Mouse (Mus musculus) adrenal gland, postnatal 36 days (tissue): Measurements from ENCODE around the gene Tmem131. TPM values are rescaled to one million over a fixed set of nuclear protein-coding genes. Genes with fewer than 3 reads are reported as not detected.

Source experiments
- DNase-seq, 2 experiments: peaks; one replicate each; pipeline ENCODE4 v3.0.0; 2021; ENCODE audit warnings: mixed read lengths in 1 of 2
- long read RNA-seq, 2 experiments: library from polyadenylated mRNA; stranded (forward); transcript quantifications; one replicate each; pipeline ENCODE4 v2.0.0; 2021; ENCODE audit warnings: borderline sequencing depth in 2 of 2
- total RNA-seq, 2 experiments: library from RNA; stranded (reverse); gene quantifications; 2 replicates each; pipeline ENCODE4 v1.2.3; 2021

Gene Tmem131
- 10 to 100 TPM; 40.1 to 46.7 TPM for total RNA-seq
- long read RNA-seq, experiment 1, partial matches to known transcripts: 6 of 11 reads
- long read RNA-seq, experiment 1, other reads (novel, unspliced or antisense): 5 of 11 reads
- long read RNA-seq, experiment 2, partial matches to known transcripts: 1 of 3 reads
- long read RNA-seq, experiment 2, other reads (novel, unspliced or antisense): 2 of 3 reads

DNA sequence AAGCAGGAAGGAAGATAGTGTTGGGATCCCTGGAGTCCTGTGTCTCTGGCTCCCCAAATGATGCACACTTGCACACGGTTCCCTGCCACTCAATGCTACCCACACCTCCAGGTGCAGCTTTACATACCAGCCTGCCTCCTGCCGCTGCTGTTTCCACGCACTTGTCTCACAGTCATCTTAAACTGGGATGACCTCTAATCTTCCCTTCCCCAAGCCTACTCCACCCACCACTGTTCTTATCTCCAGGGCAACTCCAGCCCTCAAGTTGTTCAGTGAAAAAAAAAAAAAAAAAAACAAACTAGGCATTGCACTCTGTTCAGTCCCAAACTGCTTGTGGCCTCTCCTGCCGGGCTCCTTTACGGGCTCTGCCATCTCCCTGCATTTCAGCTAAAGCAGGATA lies at the start of gene Tmem131:
Tmem131 (minus strand) TSS at position 14 of the 400 bp plus-strand sequence.
- no peak for DNase-seq

DNA sequence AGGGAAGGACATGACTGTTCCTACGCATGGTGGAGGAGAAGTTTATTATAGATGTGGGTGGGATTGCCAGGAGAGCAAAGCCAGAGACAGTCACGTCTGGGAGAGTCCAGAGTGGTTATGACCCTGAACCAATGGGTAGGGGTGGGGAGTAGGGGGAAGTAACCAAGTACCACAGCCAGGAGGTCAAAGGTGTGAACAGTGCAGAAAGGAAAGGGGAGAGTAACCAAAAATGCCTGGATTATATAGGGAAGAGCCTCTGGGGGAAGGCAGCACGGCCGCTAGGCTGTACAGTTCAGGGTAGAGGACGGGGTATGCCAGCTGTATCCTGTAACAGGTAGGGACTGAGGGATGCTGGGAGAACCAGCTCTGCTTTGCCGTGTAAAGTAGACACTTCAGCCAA lies 45.1 kb upstream of the Tmem131 start:
- no peak for DNase-seq

DNA sequence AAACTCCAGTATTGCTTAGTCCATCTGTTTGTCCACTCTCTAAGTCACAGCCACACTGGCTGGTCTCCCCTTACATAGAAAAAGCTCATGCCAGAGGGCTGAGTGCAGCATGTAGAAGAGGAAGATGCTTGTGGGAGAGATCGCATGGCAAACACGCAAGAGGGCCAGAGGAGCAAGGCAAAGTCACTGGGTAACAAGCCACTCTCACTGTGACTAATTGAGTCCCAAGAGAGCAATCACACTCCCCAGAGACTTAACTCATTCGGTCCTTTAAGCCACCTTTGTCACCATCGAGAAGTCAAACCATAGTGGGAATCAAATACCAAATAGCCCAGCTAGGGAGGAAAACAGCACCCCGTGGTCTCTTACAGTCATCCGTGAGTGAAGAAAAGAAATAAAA lies 44.7 kb upstream of the Tmem131 start:
- no peak for DNase-seq

DNA sequence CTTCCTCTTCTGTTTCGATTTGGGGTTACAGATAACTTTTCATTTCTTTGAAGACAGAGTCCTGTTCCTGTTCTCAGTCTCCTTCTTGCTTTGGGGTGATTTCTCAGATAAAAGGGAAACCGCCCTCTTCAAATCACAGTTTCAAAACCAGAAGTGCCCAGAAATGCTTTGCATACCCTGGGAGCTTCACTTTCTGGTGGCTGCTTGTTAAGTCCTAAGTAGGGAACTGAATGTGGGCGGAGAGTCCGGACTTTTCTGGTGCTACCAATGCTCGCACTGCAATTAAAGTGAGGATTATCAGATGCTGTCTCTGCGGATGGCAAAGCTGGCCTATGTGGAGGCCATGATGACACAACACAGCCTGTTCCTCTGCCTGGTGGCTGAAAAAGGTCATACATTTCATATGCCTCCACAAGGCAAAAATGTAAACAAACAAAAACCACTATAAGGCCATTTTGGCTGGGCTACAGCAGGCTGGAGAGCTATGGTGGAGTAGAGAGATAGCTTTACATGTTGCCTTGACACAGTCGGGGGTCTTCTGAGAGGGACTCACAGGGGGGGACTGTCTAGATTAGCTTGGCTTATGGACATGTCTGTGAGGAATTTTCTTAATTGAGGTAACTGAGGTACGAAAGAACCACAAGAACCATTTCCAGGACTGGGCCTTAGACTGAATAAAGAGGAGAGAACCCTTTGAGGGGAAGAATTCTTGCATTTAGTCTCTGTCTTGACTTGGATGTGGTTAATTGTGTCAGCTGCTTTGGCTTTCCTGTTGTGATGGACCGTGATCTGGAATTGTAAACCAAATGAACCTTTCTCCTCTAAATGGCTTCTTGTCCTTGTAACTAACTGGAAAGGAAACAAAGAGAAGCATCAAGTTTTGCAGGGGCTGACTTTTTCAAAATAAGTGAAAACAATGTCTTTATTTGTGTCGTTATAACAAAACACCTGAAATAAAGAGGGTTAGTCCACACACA lies 44.0 kb upstream of the Tmem131 start:
- no peak for DNase-seq

DNA sequence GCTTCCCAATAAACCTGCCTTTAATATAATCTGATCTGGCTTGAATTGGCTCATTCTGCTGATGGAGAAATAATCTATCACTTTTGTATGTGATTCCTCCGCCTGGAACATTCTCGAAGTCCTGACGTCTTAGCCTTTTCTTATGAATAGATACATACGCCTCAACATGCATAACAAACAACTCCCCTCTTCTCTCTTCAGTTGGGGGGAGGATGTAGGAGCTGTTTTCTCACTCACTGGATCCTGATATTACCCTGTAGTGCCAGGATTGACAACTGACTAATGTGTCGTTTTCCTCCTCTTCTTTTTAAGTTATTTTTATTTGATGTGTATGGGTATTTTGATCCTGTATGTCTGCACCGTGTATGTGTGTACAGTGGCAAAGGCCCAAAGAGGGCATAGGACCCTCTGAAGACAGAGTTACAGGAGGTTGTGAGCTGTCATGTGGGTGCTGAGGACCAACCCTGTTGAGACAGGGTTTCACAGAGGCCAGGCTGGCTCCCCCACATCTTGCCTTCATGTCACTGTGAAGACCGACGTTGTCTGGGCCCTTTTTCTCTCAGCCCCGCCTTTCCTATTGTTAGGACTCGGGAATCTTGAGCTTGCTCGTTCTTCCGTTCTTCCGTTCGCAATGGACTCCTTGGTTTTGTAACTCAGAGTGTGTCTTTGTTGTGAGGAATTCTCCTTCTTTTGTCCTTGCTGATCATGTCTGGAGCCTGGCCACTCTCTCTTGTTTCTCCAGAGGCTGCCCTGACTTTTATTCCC lies 43.1 kb upstream of the Tmem131 start:
- no peak for DNase-seq

DNA sequence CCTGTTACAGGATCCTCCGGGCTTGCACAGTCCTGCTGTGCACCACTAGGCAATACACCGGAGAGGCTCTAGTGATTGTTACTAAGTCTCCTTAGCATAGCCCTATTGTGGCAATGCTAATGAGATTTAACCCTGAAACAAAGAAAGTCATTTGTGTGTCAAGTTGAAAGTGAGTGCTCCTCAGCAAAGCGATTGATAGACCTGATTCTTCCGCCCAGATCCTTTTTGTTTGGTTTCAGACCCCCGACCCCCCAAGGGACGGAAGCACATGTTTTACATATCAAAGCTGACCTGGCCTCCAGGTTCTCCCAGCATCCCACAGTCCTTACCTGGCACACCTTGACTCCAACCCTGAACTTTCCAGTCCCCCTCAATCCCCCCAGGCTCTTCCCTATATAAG lies 42.4 kb upstream of the Tmem131 start:
- DNase-seq: no peak

DNA sequence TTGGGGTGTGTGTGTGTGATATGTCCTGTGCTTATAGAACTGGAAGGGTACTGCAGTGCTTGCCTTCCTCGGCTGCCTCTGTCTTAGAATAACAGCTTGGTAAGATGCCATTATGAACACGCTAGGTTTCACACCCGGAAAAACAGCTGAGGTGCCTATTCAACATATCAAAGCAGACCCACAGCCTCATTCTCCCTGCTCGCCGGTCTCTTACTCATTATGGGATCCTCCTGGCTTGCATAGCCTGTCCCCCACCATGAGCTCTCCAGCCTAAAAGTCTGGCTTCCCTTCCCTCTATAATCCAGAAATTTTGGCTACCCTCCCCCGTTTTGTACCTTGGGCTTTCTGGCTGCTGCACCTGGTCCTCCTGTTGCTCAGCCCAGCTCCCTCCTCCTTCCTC lies 40.9 kb upstream of the Tmem131 start:
- DNase-seq: no peak

DNA sequence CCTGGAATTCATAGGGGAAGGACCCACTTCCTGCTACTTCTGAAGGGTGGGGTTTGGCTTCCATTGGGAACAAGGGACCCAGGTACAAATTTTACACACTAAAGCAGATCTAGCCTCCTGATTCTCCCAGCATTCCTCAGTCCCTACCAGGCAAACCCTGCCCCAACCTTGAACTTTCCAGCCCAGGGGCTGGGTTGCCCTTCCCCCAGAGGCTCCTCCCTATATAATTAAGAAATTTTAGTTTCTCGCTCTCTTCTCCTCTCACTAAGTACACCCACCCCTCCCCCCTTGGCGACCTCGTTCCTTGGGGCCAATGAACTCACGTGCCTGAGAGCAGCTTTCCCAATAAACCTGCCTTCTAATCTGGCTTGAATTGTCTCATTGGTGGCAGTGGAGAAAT lies 40.3 kb upstream of the Tmem131 start:
- DNase-seq: no peak

DNA sequence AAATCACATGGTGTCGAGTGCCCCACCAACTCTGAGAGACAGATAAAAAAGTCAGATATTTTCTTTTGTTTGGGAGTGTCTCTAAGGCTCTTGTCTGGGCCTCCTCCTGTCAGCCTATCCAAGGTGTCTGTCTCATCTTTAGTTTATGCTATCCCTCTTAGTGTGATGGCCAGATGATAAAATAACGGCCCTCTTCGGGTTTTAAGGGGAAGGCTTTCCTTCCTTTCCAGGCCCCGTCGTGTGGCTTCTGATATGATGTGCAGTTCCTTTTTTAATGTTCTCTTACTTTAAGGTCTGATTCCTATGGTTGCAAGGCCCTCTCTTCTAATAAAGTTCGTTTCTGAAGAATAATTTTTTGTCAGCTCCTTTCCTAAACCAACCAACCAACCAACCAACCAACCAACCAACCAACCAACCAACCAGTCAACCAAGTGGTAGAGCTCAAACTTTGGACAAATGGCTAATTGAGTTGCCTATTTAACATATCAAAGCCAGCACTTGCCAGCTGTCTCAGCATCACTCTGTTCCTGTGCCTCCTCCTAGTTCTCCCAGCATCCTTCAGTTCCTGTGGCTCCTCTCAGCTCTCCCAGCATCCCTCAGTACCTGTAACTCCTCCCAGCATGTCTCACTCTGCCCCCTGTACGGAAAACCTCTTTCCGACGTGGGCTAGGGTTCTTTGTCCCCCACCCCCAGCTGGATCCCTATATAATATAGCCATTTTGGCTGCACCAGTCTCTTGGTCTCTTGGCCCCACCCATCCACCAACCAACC lies 38.9 kb upstream of the Tmem131 start:
- no peak for DNase-seq

DNA sequence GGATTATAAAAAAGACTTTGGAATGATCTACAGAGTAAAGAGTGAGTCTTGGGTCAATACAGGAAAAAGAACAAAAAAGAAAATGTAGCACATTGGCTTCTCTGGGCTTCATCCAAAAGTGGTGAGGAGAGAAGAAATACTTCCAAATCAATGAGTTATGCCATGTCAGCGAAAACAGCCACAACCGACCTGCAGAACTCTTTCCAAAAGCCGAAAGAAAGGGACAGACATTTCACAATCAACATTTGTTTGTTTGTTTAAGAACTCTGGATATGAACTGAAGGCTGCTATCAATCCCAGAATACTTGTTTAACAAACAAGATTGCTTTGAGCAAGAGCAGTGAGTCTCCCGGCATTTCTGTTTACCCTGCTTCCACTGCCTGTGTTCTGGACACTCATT lies 33.3 kb upstream of the Tmem131 start:
- DNase-seq: no peak

DNA sequence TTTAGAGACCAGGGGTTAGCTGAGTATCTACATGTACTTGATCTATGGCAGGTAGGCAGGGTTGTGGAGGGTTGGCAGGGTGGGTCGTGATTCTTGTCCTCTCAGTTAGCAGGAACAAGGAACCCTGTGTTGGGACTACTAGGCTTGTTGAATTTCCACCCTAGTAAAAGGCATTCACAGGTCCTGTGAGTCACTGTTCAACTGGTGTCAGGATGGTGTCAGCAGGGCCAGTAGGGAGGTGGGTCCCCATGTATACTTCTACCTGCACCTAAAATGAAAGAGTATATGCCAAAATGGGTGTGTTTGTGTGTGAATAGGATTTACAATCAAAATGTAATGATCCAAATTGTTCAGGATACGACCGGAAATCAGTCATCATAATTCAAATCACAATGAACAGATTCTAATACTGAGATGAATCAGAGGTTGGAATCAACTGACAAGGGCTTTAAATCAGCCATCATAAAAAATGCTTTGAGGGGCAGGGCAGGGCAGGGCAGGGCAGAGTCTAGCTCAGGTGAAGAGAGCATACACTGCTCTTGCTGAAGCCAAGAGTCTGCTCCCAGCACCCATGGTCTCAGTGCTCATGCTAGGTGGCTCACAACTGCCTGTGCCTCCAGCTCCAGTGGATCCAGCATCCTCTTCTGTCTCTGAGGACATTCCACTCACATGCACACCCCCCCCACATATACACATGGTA lies 27.6 kb upstream of the Tmem131 start:
- DNase-seq: no peak

DNA sequence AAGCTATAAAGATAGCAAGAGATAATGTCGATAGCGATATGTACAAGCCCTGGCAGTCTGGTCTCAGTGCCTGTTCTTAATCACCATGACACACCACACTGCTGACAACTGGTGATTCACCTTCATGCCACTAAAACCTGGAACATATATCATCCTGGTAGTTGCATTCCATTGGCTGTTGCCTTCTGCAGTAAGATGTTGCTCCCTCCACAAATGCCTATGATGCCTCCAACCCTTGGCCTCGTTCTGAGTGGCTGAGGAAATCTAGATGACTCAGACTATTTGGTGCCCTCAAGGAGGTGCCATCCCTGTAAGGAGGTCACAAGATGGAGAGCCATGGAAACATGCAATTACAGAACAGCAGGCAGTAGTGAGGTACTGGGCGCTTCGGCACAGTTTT lies 22.4 kb upstream of the Tmem131 start:
- peak; percentile 4 to 8 for DNase-seq

DNA sequence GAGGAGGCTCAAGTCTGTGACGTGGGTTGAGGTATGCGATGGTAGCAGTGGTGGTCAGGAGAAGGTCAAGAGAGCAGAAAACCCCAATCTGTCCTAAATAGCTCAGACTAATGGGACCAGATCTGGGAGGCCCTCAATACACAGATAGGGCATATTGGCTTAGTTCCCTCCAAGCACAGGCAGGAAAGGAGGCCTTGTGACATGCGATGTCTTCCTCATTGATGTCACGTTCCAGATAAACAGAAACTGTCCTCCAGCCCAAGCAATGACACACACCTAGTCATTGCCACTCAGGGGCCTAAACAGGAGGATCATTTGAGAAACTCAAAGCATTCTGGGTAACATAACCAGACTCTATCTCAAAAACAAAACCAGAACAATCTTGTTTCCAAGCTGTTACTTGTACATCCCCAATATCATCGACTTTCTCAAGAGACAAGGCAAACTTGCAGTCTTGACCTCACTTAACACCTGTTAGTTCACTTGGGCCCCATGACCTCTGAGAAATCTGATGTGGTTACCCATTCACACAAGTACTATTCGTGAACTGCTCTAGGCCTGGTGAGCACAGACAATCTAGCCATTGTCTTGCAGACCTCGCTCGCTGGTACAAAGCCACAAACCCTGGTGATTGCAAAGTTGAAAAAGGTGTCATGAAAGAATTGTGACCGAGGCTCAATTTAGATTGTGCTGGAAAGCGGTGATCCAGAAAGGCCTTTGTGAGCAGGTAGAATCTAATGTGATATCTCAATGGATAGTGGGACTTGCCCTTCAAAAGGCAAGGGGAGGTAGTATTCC lies 19.1 kb upstream of the Tmem131 start:
- no peak for DNase-seq

DNA sequence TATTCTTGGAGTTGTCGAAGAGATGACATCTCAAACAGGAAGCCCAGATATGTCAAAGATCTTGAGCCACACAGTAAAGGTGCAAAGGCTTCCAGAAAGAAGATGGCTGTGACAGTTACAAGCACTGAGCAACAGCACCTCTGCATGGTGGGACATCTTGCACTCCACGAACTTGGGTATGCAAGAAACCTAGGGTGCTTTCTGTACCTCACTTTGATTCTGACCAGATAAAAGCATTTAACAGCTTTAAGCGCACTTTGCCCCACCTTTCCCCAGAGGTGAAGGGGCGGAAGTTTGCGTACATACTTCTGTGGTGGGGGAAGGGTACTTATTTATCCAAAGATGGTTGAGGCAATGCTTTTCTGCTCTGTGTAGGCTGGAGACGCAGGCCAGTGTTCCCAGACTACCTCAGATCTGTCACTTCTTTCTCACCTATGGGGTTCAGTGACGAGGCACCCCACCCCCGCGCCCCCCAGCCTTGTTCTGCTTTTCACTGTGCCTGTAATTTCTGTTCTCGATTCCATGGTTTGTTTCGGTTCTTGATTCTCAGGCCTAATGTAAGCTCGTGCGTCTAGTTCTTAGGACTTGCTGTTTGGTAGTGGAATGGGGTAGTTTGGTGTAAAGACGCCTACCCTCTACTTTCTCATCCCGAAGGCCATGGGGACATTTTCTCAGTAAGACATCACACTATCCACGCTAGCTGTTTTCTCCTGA lies 17.2 kb upstream of the Tmem131 start:
- no peak for DNase-seq

DNA sequence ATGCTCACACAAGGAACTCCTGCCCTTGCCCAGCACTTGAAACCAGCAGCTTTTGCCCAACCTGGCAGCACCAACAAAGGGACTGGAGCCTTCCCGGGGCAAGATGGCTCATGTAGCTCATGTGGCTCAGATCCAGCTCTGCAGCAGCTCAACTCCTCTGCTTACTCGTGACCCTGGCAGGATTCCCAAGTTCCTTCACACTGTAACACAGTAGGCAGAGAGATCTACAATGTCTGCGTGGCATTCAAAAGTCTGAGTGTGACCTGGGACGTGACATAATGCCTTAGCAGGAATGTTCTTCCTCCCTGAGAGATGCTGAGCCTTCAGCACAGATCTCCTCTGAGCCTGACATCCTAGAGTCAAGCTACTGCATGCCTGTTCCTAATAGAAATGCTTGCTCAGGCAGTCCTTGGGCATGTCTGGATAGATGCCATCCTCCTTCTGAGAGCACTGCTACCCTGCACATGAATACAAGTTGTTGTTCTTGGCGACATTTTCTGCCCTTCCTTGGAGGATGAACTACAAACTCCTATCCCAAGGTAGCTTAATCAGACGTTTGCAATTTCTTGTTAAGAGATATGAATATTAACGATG lies 6.2 kb upstream of the Tmem131 start:
- peak; percentile 75 to 81 for DNase-seq

DNA sequence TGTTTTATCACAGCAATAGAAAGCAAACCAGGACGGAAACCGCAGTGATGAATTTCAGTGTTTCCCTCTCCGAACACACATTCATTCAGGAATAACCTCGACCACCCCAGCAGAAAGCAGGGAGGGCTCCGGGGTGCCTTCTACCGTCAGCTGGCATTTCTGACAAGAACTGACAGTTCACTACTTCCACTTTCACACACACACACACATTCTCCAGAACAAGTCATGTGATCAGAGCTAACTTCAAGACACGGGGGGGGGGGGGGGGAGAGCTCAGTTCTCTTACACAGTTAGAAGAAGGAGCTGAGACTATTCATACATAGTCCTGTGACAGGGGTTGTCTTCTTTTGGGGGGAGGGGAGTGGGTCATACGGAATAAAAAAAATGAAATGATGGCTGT lies 4.0 kb upstream of the Tmem131 start:
- DNase-seq: no peak

DNA sequence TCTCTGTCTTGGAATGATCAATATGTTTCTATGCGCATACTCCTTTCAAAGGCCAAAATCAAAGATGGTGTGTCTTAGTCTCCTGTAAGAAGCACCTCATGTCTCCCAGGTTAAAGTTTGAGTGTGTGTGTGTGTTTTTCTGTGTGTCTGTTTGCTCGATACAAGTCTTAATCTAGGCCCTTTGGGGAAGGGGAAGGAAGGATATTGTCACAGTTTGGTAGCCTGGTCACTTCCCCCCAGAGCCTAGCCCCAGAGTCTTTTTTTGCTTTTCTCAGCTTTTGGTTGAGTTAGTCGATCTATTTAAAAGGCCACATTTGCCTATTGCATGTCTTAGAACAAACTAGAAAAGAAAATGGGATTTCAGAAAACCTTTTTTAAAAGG lies 3.1 kb downstream of the Tmem131 start:
- DNase-seq: no peak

DNA sequence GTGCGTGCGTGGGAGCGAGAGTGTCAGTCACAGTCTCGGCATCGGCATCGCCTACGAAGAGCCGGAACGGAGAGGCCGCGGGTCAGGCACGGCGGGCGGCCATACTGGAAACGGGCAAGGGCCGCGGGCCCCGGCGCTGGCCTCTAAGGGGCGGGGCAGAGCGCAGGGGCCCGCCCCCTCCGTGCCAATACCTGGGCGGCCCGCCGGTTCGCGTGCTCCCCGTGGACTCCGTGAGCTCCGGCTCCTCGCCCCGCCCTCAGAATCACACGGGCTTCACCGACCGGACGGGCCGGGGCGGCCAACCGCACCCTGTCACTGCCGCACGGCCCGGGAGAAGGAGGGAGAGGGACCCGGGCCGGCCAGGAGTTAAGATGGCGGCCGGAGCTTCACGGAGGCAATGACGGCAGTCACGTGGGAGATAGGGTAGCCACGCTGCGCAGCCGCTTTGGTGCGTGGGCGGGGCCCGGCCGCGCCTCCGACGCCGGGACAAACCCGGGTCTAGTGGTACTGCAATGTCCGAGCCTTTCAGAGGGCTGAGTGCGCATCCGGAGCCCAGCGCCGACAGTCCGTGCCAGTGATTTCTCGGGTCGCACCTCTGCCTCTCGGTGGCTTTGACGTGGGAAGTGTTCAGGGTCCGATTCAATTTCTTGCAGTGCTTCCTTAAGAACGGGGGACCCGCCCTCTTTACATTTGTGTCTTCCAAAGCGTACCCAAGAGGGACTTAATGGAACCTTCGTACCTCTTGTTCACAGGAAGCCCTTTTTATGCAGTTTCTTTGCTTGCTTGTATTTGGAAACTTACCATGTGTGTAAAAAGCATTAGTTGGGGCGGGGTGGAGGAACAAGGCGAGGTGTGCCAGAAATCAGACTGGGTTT lies 3.7 kb downstream of the Tmem131 start:
- DNase-seq: peak; percentile 95 to 97
